Mouse (Mus musculus) thymus, adult 2 months (tissue): ENCODE data around the gene Fam168a.

Experiments
- CTCF ChIP-seq: fragments of 200-500 bp; IDR thresholded peaks from 2 replicates; pipeline ENCODE4 v1.5.1; 2012; ENCODE audit warnings: mild to moderate bottlenecking, control low read depth, low read length, moderate library complexity, borderline replicate concordance; ENCODE audit not compliant: control insufficient read depth, poor library complexity, insufficient read depth; ENCODE audit errors: extremely low read depth
- POLR2A ChIP-seq: fragments of 200-500 bp; IDR thresholded peaks from 2 replicates; pipeline ENCODE4 v1.6.1; 2012; ENCODE audit warnings: mild to moderate bottlenecking, low read length, control low read depth, moderate library complexity; ENCODE audit not compliant: control insufficient read depth, poor library complexity, insufficient read depth; ENCODE audit errors: extremely low read depth

DNA sequence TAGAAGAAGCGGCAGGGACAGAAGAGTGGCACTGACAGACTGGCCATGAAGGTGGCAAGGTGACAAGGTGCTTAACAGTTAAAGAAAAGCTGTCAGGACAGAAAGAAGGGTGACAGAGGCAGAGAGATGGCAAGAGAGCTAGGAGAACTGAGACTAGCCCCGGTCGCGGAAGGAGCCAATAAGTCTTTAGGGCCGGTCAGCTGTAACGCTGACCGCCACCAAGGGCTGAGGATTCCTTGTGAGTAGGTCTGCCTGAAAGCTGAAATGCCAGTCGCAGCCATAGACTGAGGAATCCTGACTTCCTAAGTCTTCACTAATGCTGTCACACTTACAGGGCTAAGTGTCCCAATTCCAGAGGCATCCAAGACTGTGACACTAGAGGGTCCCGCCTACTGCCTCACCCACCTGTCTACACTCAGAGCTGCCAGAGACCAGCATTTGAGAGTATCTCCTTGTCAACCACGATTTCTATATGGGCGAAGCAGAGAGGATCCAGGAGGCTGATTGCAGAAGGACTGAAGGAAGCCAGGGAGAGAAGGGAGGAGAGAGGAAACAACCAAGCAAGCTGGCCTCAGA, 42.6 kb upstream of the Fam168a start:
- TF ChIP-seq POLR2A = no peak
- no peak for TF ChIP-seq CTCF
